Mouse (Mus musculus) limb, embryonic 10.5 days (tissue): Measurements from ENCODE around the gene Fibcd1. TPM values are rescaled to one million over a fixed set of nuclear protein-coding genes. Genes with fewer than 3 reads are reported as not detected.

ENCODE experiments used
- DNase-seq: peaks from one replicate; pipeline ENCODE4 v3.0.0-alpha.2; 2017; ENCODE audit warnings: low spot score
- H3K27ac ChIP-seq: fragments of 300-500 bp; sonication (generic); 2 replicates; pipeline ENCODE4 v1.5.1; 2016; ENCODE audit warnings: mild to moderate bottlenecking
- H3K27me3 ChIP-seq: fragments of 300-500 bp; sonication (generic); 2 replicates; pipeline ENCODE4 v1.6.1; 2016; ENCODE audit warnings: low read depth, mild to moderate bottlenecking; ENCODE audit not compliant: poor library complexity, severe bottlenecking
- H3K36me3 ChIP-seq: fragments of 300-500 bp; sonication (generic); 2 replicates; pipeline ENCODE4 v1.6.1; 2016; ENCODE audit warnings: mild to moderate bottlenecking, moderate library complexity
- H3K4me1 ChIP-seq: fragments of 300-500 bp; sonication (generic); 2 replicates; pipeline ENCODE4 v1.6.1; 2016
- H3K4me3 ChIP-seq: fragments of 300-500 bp; sonication (generic); 2 replicates; pipeline ENCODE4 v1.5.1; 2016; ENCODE audit warnings: mild to moderate bottlenecking, moderate library complexity
- H3K9me3 ChIP-seq: fragments of 300-500 bp; sonication (generic); replicated peaks from 2 replicates; pipeline ENCODE4 v1.6.1; 2016; ENCODE audit warnings: mild to moderate bottlenecking
- WGBS: fragments of 180-500 bp; shearing (Covaris S2); methylation state at CpG from one replicate; pipeline ENCODE4 v1.1.7; 2016; 5-methylcytosine and 5-hydroxymethylcytosine counted together
- polyA plus RNA-seq: library from polyadenylated mRNA; unstranded; fragments of >200 nt; fragmentation: Nextera tagmentation; extraction: Ambion mirVana; gene quantifications from 2 replicates; pipeline ENCODE4 v1.2.1, GENCODE M21; 2016

Gene Fibcd1
- polyA plus RNA-seq, 1 experiment from 2014 or later, result 0.13 TPM

DNA sequence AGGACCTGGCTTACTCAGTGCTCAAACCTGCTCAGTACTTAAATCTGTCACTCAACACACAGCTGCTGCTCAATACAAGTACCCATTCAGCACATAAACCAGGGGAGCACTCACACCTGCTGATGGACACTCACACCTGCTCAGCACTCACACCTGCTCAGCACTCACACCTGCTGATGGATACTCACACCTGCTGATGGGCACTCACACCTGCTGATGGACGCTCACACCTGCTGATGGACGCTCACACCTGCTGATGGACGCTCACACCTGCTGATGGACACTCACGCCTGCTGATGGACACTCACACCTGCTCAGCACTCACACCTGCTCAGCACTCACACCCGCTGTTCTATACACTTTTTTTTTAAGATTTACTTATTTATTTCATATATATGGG lies 23.9 kb upstream of the Fibcd1 start:
- Histone ChIP-seq H3K36me3 (no peaks in the 10 kb centered on the region), H3K4me3 (no peak overlapping the region), H3K27me3 (peaks cover 8% of the 10 kb centered on the region; the same call in 1 of the 2 replicates), H3K27ac (no peak overlapping the region), H3K9me3 (no peaks in the 10 kb centered on the region), H3K4me1 (peaks cover 25% of the 10 kb centered on the region)
- 90% methylated on average over 5 of the region's 5 CpGs for WGBS
- DNase-seq, result no peak

GRCm38 (mm10) chr2:31868538-31869164 lies 22.8 kb upstream of the Fibcd1 start:
- H3K27me3 ChIP-seq, result no peaks in the 10 kb centered on the region
- H3K4me1 ChIP-seq, result peaks cover 28% of the 10 kb centered on the region
- 69% methylated on average over 10 of the region's 10 CpGs for WGBS
- no peaks in the 10 kb centered on the region for H3K9me3 ChIP-seq
- no peaks in the 10 kb centered on the region for H3K36me3 ChIP-seq
- DNase-seq, result no peak
- H3K27ac ChIP-seq, result no peak overlapping the region
- H3K4me3 ChIP-seq, result no peak overlapping the region

DNA sequence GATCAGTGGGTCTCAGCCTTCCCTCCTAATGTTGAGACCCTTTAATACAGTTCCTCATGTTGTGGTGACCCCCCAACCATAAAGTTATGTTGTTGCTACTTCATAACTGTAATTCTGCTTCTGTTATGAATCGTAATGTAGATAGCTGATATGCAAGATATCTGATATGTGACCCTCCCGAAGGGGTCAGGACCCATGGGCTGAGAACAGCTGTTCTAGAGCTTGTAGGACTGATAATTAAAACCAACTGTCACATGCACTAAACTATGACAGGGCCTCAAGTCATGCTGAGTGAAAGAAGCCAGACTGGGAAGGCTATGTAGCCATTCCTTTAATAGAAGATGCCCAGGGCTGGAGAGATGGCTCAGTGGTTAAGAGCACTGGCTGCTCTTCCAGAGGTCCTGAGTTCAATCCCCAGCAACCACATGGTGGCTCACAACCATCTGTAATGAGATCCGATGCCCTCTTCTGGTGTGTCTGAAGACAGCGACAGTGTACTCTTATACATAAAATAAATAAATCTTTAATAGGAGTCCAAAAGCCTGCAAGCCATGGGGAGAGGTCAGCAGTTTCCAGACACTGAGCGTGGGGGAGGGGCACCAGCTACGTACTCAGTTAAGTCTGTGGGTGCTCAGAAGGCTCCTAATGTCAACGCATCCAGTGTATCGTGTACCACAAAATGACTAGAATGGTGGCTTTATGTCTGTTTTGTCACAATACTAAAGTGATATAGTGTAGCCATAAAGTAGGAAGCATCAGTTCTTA lies 22.1 kb upstream of the Fibcd1 start:
- 90% methylated on average over 8 of the region's 8 CpGs for WGBS
- Histone ChIP-seq H3K4me1 (peaks cover 35% of the 10 kb centered on the region), H3K4me3 (no peak overlapping the region), H3K27me3 (no peaks in the 10 kb centered on the region), H3K9me3 (no peaks in the 10 kb centered on the region), H3K27ac (no peak overlapping the region), H3K36me3 (no peaks in the 10 kb centered on the region)
- DNase-seq, result no peak

DNA sequence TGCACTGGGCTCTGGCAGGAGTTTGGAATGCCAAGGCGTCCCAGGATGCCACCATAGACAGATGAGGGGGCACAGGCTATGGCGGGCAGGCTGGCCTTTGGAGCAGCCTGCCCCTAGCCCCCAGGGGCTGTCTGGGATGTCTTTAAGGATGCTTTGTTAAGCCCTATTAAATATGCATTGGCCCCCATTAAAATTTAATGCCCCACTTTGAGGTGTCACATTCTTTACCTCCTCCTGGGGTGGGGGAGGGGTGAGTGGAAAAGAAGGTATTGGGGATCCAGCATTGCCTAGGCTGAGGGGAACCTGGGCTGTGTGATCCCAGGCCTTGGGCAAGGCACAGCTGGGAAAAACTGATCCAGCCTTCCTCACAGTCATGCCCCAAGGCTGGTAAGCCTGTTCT lies 20.0 kb upstream of the Fibcd1 start:
- Histone ChIP-seq H3K27me3 (no peaks in the 10 kb centered on the region), H3K4me1 (peaks cover 52% of the 10 kb centered on the region), H3K9me3 (no peaks in the 10 kb centered on the region), H3K4me3 (no peak overlapping the region), H3K36me3 (no peaks in the 10 kb centered on the region), H3K27ac (no peak overlapping the region)
- DNase-seq, result no peak
- WGBS, result 35% methylated on average over 2 of the region's 2 CpGs

DNA sequence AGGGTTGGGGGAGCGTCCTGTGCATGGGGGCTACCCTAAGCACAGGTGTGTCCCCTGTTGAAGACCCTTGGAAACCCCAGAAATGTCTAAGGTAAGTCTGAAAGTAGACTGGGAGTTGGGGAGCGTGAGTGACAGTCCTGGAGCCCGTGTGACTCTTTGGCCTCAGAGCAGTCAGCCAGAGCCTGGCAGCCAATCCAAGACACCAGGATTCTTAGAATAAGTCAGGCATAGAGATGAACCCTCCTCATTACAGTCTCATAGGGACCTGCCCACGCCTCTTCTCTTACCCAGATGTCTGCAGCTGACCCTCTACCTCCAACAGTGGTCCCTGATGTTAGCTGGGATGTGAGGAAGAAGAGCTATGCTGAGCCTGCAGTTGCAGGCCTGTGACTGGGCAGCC lies 19.5 kb upstream of the Fibcd1 start:
- Histone ChIP-seq H3K27ac (0 out of 2 replicates have a peak overlapping the region, but pooled peaks have one; percentile 34), H3K4me1 (peaks cover 55% of the 10 kb centered on the region), H3K27me3 (no peaks in the 10 kb centered on the region), H3K36me3 (no peaks in the 10 kb centered on the region), H3K4me3 (no peak overlapping the region), H3K9me3 (no peaks in the 10 kb centered on the region)
- no peak for DNase-seq
- 63% methylated on average over 4 of the region's 4 CpGs for WGBS

- Histone ChIP-seq H3K9me3 (no peaks in the 10 kb centered on the region), H3K27ac (0 out of 2 replicates have a peak overlapping the region, but pooled peaks have one; percentile 34), H3K27me3 (no peaks in the 10 kb centered on the region), H3K4me1 (peaks cover 59% of the 10 kb centered on the region), H3K4me3 (no peak overlapping the region), H3K36me3 (no peaks in the 10 kb centered on the region)
- whole genome bisulfite sequencing, result 92% methylated on average over 9 of the region's 9 CpGs
- DNase-seq, result no peak
Observed at GRCm38 (mm10) chr2:31864891-31865290, 19.1 kb upstream of the Fibcd1 start.

DNA sequence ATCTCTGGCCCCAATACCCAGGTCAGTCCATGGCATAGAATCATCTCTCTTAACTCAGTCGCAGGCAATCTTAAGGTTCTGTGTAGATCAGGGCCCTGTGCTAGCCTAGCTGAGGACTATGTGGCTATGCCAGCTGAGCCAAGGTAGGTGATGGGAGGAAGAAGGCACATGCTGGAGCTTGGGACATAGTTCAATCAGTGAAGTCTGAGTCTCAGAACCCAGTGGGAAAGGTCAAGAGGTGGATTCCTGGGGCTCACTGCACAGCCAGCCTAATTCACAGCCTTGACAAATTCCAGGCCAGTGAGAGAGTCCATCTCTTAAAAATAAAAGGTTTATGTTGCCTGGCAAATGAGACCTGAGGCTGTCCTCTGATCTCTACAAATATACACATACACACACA lies 18.0 kb upstream of the Fibcd1 start:
- Histone ChIP-seq H3K4me1 (peaks cover 71% of the 10 kb centered on the region), H3K27ac (no peak overlapping the region), H3K36me3 (no peaks in the 10 kb centered on the region), H3K27me3 (peaks cover 8% of the 10 kb centered on the region), H3K4me3 (no peak overlapping the region), H3K9me3 (no peaks in the 10 kb centered on the region)
- WGBS, result 91% methylated on average over 1 of the region's 1 CpGs
- DNase-seq, result no peak

DNA sequence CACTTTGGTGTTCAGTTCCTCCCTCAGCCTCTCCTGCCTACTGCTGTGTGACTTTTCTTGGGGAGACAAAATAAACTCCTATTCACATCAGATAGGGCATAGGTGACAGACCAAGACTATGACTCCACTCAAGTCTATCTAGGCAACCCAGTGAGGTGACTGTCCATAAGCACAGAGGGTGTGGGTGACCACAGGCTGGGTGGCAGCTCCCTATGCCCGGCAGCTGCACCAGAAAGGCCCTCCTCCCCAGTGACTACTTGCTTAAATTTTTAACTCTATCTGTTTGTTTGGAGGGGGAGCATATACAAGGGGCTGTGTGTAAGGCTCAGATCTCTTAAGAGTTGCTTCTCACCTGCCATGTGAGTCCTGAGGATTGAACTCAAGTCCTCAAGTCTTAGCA lies 17.1 kb upstream of the Fibcd1 start:
- no peak overlapping the region for H3K4me3 ChIP-seq
- 68% methylated on average over 1 of the region's 1 CpGs for WGBS
- peaks cover 72% of the 10 kb centered on the region for H3K4me1 ChIP-seq
- H3K27me3 ChIP-seq, result peaks cover 17% of the 10 kb centered on the region
- no peak overlapping the region for H3K27ac ChIP-seq
- DNase-seq, result no peak
- no peaks in the 10 kb centered on the region for H3K9me3 ChIP-seq
- no peaks in the 10 kb centered on the region for H3K36me3 ChIP-seq

GRCm38 (mm10) chr2:31858500-31858899 lies 12.7 kb upstream of the Fibcd1 start:
- no peaks in the 10 kb centered on the region for H3K9me3 ChIP-seq
- DNase-seq, result no peak
- H3K4me1 ChIP-seq, result peaks cover 59% of the 10 kb centered on the region
- no peaks in the 10 kb centered on the region for H3K36me3 ChIP-seq
- peak overlapping the region; percentile 23; the same call in 1 of the 2 replicates for H3K4me3 ChIP-seq
- 14% methylated on average over 12 of the region's 12 CpGs for WGBS
- peak overlapping the region; percentile 10; the same call in 1 of the 2 replicates for H3K27ac ChIP-seq
- peaks cover 33% of the 10 kb centered on the region for H3K27me3 ChIP-seq

- no peak overlapping the region for H3K27ac ChIP-seq
- H3K4me1 ChIP-seq, result peaks cover 49% of the 10 kb centered on the region
- DNase-seq, result no peak
- no peak overlapping the region for H3K4me3 ChIP-seq
- H3K36me3 ChIP-seq, result no peaks in the 10 kb centered on the region
- 82% methylated on average over 6 of the region's 6 CpGs for WGBS
- no peaks in the 10 kb centered on the region for H3K9me3 ChIP-seq
- H3K27me3 ChIP-seq, result peaks cover 33% of the 10 kb centered on the region
Observed at GRCm38 (mm10) chr2:31857180-31857579, 11.4 kb upstream of the Fibcd1 start.

GRCm38 (mm10) chr2:31855991-31856390 lies 10.2 kb upstream of the Fibcd1 start:
- Histone ChIP-seq H3K4me3 (no peak overlapping the region), H3K36me3 (no peaks in the 10 kb centered on the region), H3K9me3 (no peaks in the 10 kb centered on the region), H3K27ac (no peak overlapping the region), H3K27me3 (peaks cover 33% of the 10 kb centered on the region), H3K4me1 (peaks cover 50% of the 10 kb centered on the region)
- 87% methylated on average over 8 of the region's 8 CpGs for WGBS
- no peak for DNase-seq

GRCm38 (mm10) chr2:31850141-31850540 lies 4.3 kb upstream of the Fibcd1 start:
- no peak overlapping the region for H3K4me3 ChIP-seq
- H3K27ac ChIP-seq, result no peak overlapping the region
- H3K36me3 ChIP-seq, result no peaks in the 10 kb centered on the region
- H3K27me3 ChIP-seq, result peaks cover 33% of the 10 kb centered on the region
- DNase-seq, result no peak
- H3K9me3 ChIP-seq, result no peaks in the 10 kb centered on the region
- 38% methylated on average over 12 of the region's 12 CpGs for WGBS
- H3K4me1 ChIP-seq, result peaks cover 46% of the 10 kb centered on the region

DNA sequence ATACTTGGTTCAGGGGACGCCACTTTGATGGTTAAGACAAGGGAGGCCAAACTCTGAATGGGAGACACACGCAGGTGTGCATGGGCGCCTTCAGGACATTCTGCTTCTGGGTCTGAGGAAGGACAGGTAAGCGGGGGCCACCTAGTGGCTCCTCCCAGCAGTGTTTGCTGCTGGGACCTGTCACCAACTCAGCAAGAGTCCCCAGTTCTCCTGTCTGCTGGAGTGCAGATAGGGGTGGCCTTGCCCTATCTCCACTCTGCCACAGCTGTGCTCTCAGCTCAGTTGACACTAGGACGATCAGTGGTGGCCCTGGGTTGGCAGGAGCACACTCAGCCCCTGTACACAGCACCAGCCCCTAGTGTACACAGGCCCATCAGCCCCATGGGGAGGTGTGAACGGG lies 2.1 kb upstream of the Fibcd1 start:
- H3K4me1 ChIP-seq, result peaks cover 51% of the 10 kb centered on the region
- peak; percentile 57 for DNase-seq
- H3K4me3 ChIP-seq, result no peak overlapping the region
- no peaks in the 10 kb centered on the region for H3K36me3 ChIP-seq
- H3K27ac ChIP-seq, result no peak overlapping the region
- H3K9me3 ChIP-seq, result no peaks in the 10 kb centered on the region
- peaks cover 55% of the 10 kb centered on the region for H3K27me3 ChIP-seq
- 15% methylated on average over 6 of the region's 6 CpGs for WGBS
